Mouse (Mus musculus): ENCODE data around the gene Pigl. TPM values are rescaled to one million over a fixed set of nuclear protein-coding genes. Genes with fewer than 3 reads are reported as not detected.
"Not testable (repeated sequence)": the region's sequence is repeated elsewhere in the genome, so short reads cannot be mapped to it uniquely, and the experiment has no call there.

Pigl gene
- polyA plus RNA-seq, 1 experiment from 2014 or later: 15.4 TPM

- not testable (repeated sequence) for DNase-seq (ENCODE audit: low spot score); H3K27ac ChIP-seq; H3K4me3 ChIP-seq; H3K4me1 ChIP-seq; H3K9me3 ChIP-seq; H3K27me3 ChIP-seq (ENCODE audit: insufficient read depth, poor library complexity, severe bottlenecking)
- H3K36me3 ChIP-seq: peaks cover 11% of the 10 kb centered on the region; the same call in 1 of the 2 replicates
- 90% methylated on average over 5 of the region's 5 CpGs for WGBS
Observed at GRCm38 (mm10) chr11:62508816-62509215, 50.6 kb downstream of the Pigl start.

- WGBS: 84% methylated on average over 3 of the region's 3 CpGs
- DNase-seq (ENCODE audit: low spot score): no peak
Observed at GRCm38 (mm10) chr11:62509571-62509970, 51.3 kb downstream of the Pigl start.

GRCm38 (mm10) chr11:62510956-62511355 lies 52.7 kb downstream of the Pigl start:
- H3K27me3 ChIP-seq (ENCODE audit: insufficient read depth, poor library complexity, severe bottlenecking): no peaks in the 10 kb centered on the region
- H3K4me3 ChIP-seq: no peak overlapping the region
- 81% methylated on average over 5 of the region's 5 CpGs for WGBS
- H3K4me1 ChIP-seq: no peaks in the 10 kb centered on the region; the same call in 1 of the 2 replicates
- H3K36me3 ChIP-seq: peaks cover 7% of the 10 kb centered on the region; the same call in 1 of the 2 replicates
- H3K27ac ChIP-seq: no peak overlapping the region
- DNase-seq (ENCODE audit: low spot score): no peak
- no peaks in the 10 kb centered on the region for H3K9me3 ChIP-seq

More at GRCm38 (mm10) chr11:62509571-62509970, 51.3 kb downstream of the Pigl start:
- H3K36me3 ChIP-seq: peaks cover 11% of the 10 kb centered on the region; the same call in 1 of the 2 replicates
- no peak overlapping the region for H3K27ac ChIP-seq
- no peaks in the 10 kb centered on the region; the same call in 1 of the 2 replicates for H3K4me1 ChIP-seq
- H3K4me3 ChIP-seq: no peak overlapping the region
- no peaks in the 10 kb centered on the region for H3K27me3 ChIP-seq (ENCODE audit: insufficient read depth, poor library complexity, severe bottlenecking)
- H3K9me3 ChIP-seq: no peaks in the 10 kb centered on the region

- Histone ChIP-seq H3K36me3 (peaks cover 7% of the 10 kb centered on the region; the same call in 1 of the 2 replicates), H3K4me1 (no peaks in the 10 kb centered on the region; the same call in 1 of the 2 replicates), H3K27me3 (ENCODE audit: insufficient read depth, poor library complexity, severe bottlenecking) (no peaks in the 10 kb centered on the region), H3K4me3 (no peak overlapping the region), H3K9me3 (no peaks in the 10 kb centered on the region), H3K27ac (no peak overlapping the region)
- WGBS: 84% methylated on average over 13 of the region's 13 CpGs
- DNase-seq (ENCODE audit: low spot score): no peak
Observed at GRCm38 (mm10) chr11:62511444-62512202, 53.4 kb downstream of the Pigl start.

GRCm38 (mm10) chr11:62512529-62513080 lies 54.3 kb downstream of the Pigl start:
- no peaks in the 10 kb centered on the region for H3K27me3 ChIP-seq (ENCODE audit: insufficient read depth, poor library complexity, severe bottlenecking)
- no peak overlapping the region for H3K27ac ChIP-seq
- DNase-seq (ENCODE audit: low spot score): no peak
- 82% methylated on average over 8 of the region's 8 CpGs for WGBS
- H3K9me3 ChIP-seq: no peaks in the 10 kb centered on the region
- H3K4me1 ChIP-seq: no peaks in the 10 kb centered on the region; the same call in 1 of the 2 replicates
- no peak overlapping the region for H3K4me3 ChIP-seq
- H3K36me3 ChIP-seq: peaks cover 7% of the 10 kb centered on the region; the same call in 1 of the 2 replicates

GRCm38 (mm10) chr11:62513311-62513710 lies 55.1 kb downstream of the Pigl start:
- H3K4me3 ChIP-seq: no peak overlapping the region
- whole genome bisulfite sequencing: 70% methylated on average over 6 of the region's 6 CpGs
- DNase-seq (ENCODE audit: low spot score): no peak
- H3K27ac ChIP-seq: no peak overlapping the region
- peaks cover 6% of the 10 kb centered on the region; the same call in 1 of the 2 replicates for H3K36me3 ChIP-seq
- H3K4me1 ChIP-seq: no peaks in the 10 kb centered on the region; the same call in 1 of the 2 replicates
- no peaks in the 10 kb centered on the region for H3K9me3 ChIP-seq
- no peaks in the 10 kb centered on the region for H3K27me3 ChIP-seq (ENCODE audit: insufficient read depth, poor library complexity, severe bottlenecking)

- 18% methylated on average over 2 of the region's 2 CpGs for WGBS
- no peaks in the 10 kb centered on the region for H3K27me3 ChIP-seq (ENCODE audit: insufficient read depth, poor library complexity, severe bottlenecking)
- H3K27ac ChIP-seq: peak overlapping the region; percentile 31; the same call in 1 of the 2 replicates
- no peak for DNase-seq (ENCODE audit: low spot score)
- H3K9me3 ChIP-seq: no peaks in the 10 kb centered on the region
- no peak overlapping the region for H3K4me3 ChIP-seq
- H3K4me1 ChIP-seq: peaks cover 6% of the 10 kb centered on the region; the same call in 1 of the 2 replicates
- no peaks in the 10 kb centered on the region for H3K36me3 ChIP-seq
Observed at GRCm38 (mm10) chr11:62518991-62519390, 60.7 kb downstream of the Pigl start.

GRCm38 (mm10) chr11:62522283-62522682 lies 64.0 kb downstream of the Pigl start:
- H3K27me3 ChIP-seq (ENCODE audit: insufficient read depth, poor library complexity, severe bottlenecking): no peaks in the 10 kb centered on the region
- H3K36me3 ChIP-seq: no peaks in the 10 kb centered on the region
- H3K4me3 ChIP-seq: no peak overlapping the region
- DNase-seq (ENCODE audit: low spot score): no peak
- H3K9me3 ChIP-seq: no peaks in the 10 kb centered on the region
- peaks cover 8% of the 10 kb centered on the region; the same call in 1 of the 2 replicates for H3K4me1 ChIP-seq
- no peak overlapping the region for H3K27ac ChIP-seq
- 33% methylated on average over 2 of the region's 2 CpGs for WGBS

GRCm38 (mm10) chr11:62537089-62537488 lies 78.8 kb downstream of the Pigl start:
- Histone ChIP-seq H3K27ac (no peak overlapping the region), H3K36me3 (no peaks in the 10 kb centered on the region), H3K9me3 (no peaks in the 10 kb centered on the region), H3K27me3 (ENCODE audit: insufficient read depth, poor library complexity, severe bottlenecking) (peaks cover 32% of the 10 kb centered on the region), H3K4me3 (no peak overlapping the region), H3K4me1 (peaks cover 14% of the 10 kb centered on the region)
- 85% methylated on average over 8 of the region's 8 CpGs for WGBS
- no peak for DNase-seq (ENCODE audit: low spot score)

GRCm38 (mm10) chr11:62537590-62537989 lies 79.3 kb downstream of the Pigl start:
- Histone ChIP-seq H3K9me3 (no peaks in the 10 kb centered on the region), H3K4me3 (no peak overlapping the region; the same call in 1 of the 2 replicates)
- 45% methylated on average over 7 of the region's 7 CpGs for WGBS

GRCm38 (mm10) chr11:62538321-62539088 lies 80.2 kb downstream of the Pigl start:
- H3K4me1 ChIP-seq: peaks cover 14% of the 10 kb centered on the region
- peak overlapping the region; percentile 94 for H3K27ac ChIP-seq
- no peaks in the 10 kb centered on the region for H3K9me3 ChIP-seq
- H3K36me3 ChIP-seq: no peaks in the 10 kb centered on the region
- H3K4me3 ChIP-seq: peak overlapping the region; percentile 88
- WGBS: under 1% methylated on average over 73 of the region's 73 CpGs
- peaks cover 32% of the 10 kb centered on the region for H3K27me3 ChIP-seq (ENCODE audit: insufficient read depth, poor library complexity, severe bottlenecking)
- peak; percentile 79 for DNase-seq (ENCODE audit: low spot score)

More at GRCm38 (mm10) chr11:62537590-62537989, 79.3 kb downstream of the Pigl start:
- no peak overlapping the region for H3K27ac ChIP-seq
- H3K4me1 ChIP-seq: peaks cover 14% of the 10 kb centered on the region
- no peak for DNase-seq (ENCODE audit: low spot score)
- peaks cover 32% of the 10 kb centered on the region for H3K27me3 ChIP-seq (ENCODE audit: insufficient read depth, poor library complexity, severe bottlenecking)
- H3K36me3 ChIP-seq: no peaks in the 10 kb centered on the region

- no peaks in the 10 kb centered on the region for H3K36me3 ChIP-seq
- DNase-seq (ENCODE audit: low spot score): no peak
- H3K9me3 ChIP-seq: no peaks in the 10 kb centered on the region
- WGBS: 6% methylated on average over 57 of the region's 57 CpGs
- H3K27me3 ChIP-seq (ENCODE audit: insufficient read depth, poor library complexity, severe bottlenecking): peaks cover 32% of the 10 kb centered on the region
- H3K4me3 ChIP-seq: peak within 1 kb of the TSS; percentile 88
- H3K4me1 ChIP-seq: peaks cover 14% of the 10 kb centered on the region
- peak within 1 kb of the TSS; percentile 94 for H3K27ac ChIP-seq
Observed at GRCm38 (mm10) chr11:62539089-62539890, 81.0 kb downstream of the Pigl start, which contains the start of gene Cenpv. Cenpv (minus strand) TSS chr11:62539261.

Measured in heart, embryonic 10.5 days (tissue).